Mouse (Mus musculus) thymus, postnatal 25 days (tissue): ENCODE measurements around the gene Ankrd33b.

Source experiments
- DNase-seq: peaks from one replicate; pipeline ENCODE4 v3.0.0; 2022

The Ankrd33b gene

DNA sequence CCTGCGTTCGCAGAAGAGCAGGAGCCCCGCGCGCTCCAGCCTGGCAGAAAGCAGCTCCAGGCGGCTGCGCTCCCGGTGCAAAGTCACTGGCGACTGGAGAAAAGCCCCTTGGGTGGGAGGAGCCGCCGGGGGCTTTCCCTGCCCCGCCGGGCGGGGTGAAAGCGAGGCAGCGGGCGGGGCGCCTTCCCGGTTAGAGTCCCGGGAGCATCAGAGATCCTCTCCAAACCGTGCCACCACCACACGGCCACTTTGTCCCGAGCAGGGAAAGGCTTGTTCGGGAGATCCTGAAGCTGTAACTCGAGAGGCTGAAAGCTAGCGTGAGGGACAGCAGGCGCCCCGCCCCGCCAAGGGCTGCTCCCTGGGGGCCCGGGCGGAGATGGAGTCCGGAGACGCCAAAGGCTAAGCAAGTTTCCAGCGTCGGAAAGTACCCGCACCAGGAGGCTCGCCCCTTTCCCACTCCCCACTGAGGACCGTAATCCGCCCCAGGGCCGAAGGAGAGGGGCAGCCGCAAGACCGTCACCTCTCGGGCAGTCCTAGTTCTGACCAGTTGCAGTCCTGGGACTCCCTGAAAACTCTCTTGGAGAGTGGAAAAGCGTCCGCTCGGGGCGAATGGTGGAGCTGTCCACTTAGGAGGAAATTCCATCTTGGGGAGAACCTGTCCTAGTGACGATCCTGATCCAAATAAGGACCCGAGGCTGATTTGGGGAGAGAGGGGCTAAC, at the start of gene Ankrd33b:
Gene Ankrd33b, minus strand, starts transcription at position 246 of the 720 bp plus-strand sequence.
- DNase-seq: peak; percentile 8

GRCm38 (mm10) chr15:31415181-31415580, 47.7 kb upstream of the Ankrd33b start:
- no peak for DNase-seq

- no peak for DNase-seq
Measured at GRCm38 (mm10) chr15:31414179-31414898, 46.8 kb upstream of the Ankrd33b start.

DNA sequence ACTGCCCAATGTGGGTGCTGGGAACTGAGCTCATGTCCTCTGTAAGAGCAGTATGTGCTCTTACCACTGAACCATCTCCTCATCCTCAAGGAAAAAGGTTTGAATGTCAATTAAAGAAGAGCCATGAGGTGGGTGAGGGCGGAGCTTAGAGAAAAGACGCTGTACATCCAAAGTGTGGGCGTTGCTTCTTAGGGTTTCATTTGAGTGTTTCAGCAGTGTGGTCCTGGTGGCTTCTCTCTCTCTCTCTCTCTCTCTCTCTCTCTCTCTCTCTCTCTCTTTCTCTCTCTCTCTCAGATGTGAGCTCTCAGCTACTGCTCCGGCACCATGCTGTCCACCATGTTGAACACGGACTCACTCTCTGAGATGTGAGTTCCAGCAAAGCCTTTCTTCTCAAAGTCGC, 46.1 kb upstream of the Ankrd33b start:
- DNase-seq: no peak

- no peak for DNase-seq
Measured at GRCm38 (mm10) chr15:31412933-31413332, 45.4 kb upstream of the Ankrd33b start.

GRCm38 (mm10) chr15:31412436-31412835, 44.9 kb upstream of the Ankrd33b start:
- DNase-seq: no peak

- DNase-seq: no peak
Measured at GRCm38 (mm10) chr15:31407490-31407889, 40.0 kb upstream of the Ankrd33b start.

- no peak for DNase-seq
Measured at GRCm38 (mm10) chr15:31406881-31407280, 39.4 kb upstream of the Ankrd33b start.

DNA sequence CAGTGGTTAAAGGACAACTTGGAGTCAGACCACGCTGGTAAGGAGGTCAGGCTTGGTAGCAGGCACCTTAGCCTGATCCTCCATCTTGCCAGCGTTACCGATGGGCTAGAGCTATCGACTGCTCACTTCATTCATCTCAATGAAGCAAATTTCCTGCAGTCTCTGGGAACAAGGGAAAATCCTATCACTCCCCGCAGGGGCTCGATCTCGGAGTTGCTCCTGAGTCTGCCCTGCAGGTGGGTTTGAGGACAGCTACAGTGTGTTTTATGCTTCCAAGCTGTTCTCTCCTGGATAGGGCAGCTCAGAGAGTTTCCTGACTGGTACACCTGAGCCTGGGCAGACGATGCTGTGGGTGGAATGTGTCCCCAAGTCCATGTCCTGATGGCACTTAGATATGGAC, 36.8 kb upstream of the Ankrd33b start:
- DNase-seq: no peak

DNA sequence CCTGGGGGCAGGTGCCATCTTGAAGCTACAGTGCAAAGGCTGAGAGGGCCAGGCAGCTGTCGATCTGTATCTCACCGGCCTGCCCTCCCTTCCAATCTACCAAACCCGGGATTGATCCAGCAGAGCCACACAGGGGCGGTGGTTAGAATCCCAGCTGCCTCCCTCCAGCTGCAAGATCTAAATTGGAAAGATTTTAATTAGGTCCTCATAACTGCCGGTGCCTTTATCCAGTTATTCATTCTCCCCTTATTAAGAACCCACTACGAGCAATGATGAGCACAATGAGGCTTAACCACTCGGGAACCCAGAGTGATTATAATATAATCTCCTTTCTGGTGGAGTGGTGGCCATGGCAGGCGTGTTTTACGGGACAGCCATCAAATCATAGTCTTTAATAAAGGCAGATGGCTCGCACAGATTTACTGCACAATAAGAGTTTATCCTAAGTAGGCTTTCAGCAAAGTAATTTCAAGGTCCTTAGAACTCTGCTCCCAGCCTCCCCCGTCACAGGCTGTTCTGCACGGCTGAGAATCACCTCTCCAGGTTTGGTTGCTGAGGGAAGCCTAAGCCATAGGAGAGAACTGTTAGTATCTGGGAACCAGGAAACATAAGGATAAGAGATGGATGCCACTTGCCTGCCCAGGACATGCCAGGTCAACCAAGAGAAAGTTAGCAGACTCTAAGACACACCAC, 34.8 kb upstream of the Ankrd33b start:
- no peak for DNase-seq

GRCm38 (mm10) chr15:31400974-31401373, 33.4 kb upstream of the Ankrd33b start:
- no peak for DNase-seq

DNA sequence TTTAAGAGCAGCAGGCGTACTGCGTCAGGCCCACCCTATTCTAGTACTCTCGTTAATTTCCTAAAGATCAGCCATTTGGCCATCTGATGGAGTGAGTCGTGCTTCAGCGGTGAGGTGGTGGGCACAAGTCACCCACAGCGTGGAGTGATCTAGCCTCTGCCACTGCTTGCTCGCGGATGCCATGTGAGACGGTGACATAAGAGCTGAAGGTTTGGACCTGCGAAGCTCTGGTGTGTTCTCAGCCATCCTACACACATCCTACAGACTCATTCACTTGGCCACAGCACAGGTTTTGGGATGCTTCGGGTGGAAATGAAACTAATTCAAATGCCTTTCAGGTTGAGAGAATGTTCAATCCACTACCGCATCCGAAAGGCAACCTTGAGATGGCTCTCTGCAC, 31.2 kb upstream of the Ankrd33b start:
- DNase-seq: no peak

DNA sequence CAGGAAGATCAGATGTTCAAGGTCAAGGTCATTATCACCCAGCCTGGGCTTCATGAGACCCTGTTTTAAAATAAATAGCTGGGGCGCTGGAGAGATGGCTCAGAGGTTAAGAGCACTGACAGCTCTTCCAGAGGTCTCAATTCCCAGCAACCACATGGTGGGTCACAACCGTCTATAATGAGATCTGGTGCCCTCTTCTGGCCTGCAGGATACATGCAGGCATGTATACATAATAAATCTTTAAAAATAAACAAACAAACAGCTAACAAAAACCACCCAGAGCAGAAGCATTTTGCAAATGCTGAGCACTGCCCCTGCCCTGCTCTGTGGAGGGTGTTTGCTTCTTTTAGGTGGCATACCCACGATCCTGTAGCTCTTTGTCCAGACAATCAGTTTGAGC, 29.9 kb upstream of the Ankrd33b start:
- no peak for DNase-seq

GRCm38 (mm10) chr15:31396755-31397154, 29.2 kb upstream of the Ankrd33b start:
- DNase-seq: no peak

GRCm38 (mm10) chr15:31395986-31396385, 28.5 kb upstream of the Ankrd33b start:
- no peak for DNase-seq

GRCm38 (mm10) chr15:31393402-31393801, 25.9 kb upstream of the Ankrd33b start:
- no peak for DNase-seq

DNA sequence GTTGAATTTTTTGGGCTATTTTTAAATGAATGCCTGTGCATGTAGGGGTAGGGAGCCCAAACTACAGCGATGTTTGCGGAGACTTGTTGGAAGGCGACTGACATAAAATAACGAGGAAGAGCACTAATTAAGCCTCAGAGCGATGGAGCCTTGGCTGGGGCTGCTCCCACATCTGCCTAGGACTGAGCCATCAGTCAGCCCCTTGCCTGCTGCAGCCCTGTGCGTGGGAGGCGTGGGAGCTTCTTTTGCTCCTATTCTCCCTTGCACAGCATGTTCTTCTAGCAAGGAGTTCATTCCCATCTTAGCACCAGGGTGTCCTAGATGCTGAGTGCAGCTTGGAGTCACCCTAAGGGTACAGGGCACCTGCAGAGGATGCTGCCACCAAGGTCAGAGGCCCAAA, 25.2 kb upstream of the Ankrd33b start:
- DNase-seq: no peak

GRCm38 (mm10) chr15:31392135-31392534, 24.6 kb upstream of the Ankrd33b start:
- no peak for DNase-seq

DNA sequence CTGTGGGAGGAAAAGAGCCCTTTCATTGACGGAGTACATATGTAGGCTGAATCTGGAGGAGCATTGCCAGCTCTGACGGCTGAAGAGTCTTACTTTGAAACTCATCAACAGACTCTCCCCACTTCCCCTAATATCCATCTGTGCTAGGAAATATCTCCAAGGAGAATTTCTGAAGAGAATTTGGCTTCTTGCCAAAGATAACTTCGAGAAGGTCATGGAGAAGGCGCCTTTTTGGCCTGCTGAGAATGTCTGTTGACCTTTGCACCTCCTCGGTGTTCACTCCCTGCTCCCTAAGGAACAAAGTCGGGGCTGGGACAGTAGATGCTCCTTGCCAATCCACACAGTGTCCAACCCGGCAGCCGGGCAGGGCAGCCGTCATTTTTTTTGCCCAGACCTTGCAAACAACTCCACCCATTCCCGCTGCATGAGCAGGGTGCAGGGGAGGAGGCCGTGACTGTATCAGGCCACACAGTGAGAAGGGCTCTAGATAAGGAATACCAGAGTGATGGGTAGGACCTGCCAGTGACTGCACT, 14.5 kb upstream of the Ankrd33b start:
- DNase-seq: no peak

DNA sequence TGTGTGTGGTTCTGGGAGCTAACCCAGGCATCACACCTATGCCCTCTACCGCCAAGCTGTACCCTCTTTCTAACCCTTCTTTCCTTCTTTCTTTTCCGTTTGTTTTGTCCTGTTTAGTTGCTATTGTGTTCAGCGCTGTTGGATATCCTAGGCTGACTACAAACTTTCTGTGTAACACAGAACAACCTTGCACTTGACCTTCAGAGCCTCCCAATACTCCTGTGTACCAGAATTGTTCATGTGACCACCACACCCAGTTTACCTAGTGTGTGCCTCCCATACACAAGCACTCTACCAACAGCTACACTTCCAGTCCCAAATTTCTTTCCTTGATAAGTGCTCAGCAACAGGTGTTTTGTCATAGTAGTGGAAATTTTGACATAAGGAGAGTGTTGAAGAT, 11.9 kb upstream of the Ankrd33b start:
- DNase-seq: no peak

- DNase-seq: no peak
Measured at GRCm38 (mm10) chr15:31375212-31375611, 7.7 kb upstream of the Ankrd33b start.

DNA sequence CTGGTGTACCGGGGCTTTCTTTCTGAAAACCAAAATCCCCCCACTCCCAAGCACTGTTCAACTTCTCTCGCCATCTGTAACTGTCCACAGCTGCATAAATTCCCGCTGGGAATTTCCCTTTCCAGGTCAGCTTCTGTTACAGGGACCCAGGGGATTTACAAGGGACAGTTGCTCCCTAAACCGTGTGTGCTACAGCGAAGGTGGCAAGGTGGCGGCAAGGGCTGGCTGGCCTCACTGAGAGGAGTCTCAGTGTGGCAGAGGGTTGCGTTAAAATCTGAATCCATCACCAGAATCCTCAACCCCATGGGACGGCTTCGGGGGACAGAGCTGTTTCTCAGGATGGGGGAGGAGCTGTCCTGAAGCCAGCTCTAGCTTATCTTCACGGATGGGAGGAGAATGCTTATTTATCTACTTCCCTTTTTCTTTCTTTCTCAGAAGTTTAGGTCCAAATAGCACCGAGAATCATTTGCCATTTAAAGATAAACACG, 1.6 kb upstream of the Ankrd33b start:
- DNase-seq: no peak

DNA sequence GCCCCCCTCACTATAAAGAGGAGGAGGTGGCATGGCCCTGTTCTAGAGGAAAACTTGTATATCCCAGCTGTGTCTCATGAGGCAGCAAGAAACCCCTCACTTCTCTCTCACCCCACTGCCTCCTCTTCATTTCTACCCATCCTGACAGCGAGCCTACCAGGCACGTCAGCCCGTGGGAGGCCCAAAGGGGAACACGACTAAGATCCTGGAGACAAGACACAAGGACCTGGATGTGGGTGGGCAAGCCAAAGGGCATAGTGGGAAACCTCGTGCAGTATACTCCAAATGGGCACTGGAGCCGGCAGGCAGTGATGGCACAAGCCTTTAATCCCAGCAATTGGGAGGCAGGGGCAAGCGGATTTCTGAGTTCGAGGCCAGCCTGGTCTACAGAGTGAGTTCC, 1.0 kb upstream of the Ankrd33b start:
- DNase-seq: no peak
